Mouse (Mus musculus) kidney, embryonic 14.5 days (tissue): ENCODE results near the gene Lpp. TPM values are rescaled to one million over a fixed set of nuclear protein-coding genes. Genes with fewer than 3 reads are reported as not detected.

Experiments
- ATAC-seq: fragments of 200-750 bp; cut with Nextera tagmentation; 2 replicates; pipeline ENCODE4 v1.8.0; 2017; ENCODE audit warnings: moderate number of reproducible peaks, mild to moderate bottlenecking, moderate TSS enrichment, moderate library complexity; ENCODE audit not compliant: low FRiP score, low TSS enrichment
- H3K27ac ChIP-seq: fragments of 300-500 bp; sonication (generic); 2 replicates; pipeline ENCODE4 v1.5.1; 2014; ENCODE audit warnings: low read depth, mild to moderate bottlenecking, low read length, moderate library complexity, mixed read lengths
- H3K27me3 ChIP-seq: fragments of 300-500 bp; sonication (generic); 2 replicates; pipeline ENCODE4 v1.6.1; 2014; ENCODE audit warnings: mild to moderate bottlenecking, low read length; ENCODE audit not compliant: control insufficient read depth, insufficient read depth
- H3K36me3 ChIP-seq: fragments of 300-500 bp; sonication (generic); 2 replicates; pipeline ENCODE4 v1.6.1; 2014; ENCODE audit warnings: low read length, mixed read lengths; ENCODE audit not compliant: control insufficient read depth, insufficient read depth
- H3K4me1 ChIP-seq: fragments of 300-500 bp; sonication (generic); 2 replicates; pipeline ENCODE4 v1.6.1; 2014; ENCODE audit warnings: low read length, mixed read lengths; ENCODE audit not compliant: control insufficient read depth, insufficient read depth
- H3K4me2 ChIP-seq: fragments of 300-500 bp; sonication (generic); replicated peaks from 2 replicates; pipeline ENCODE4 v1.6.1; 2014; ENCODE audit warnings: low read depth, mild to moderate bottlenecking, low read length
- H3K4me3 ChIP-seq: fragments of 300-500 bp; sonication (generic); 2 replicates; pipeline ENCODE4 v1.5.1; 2014; ENCODE audit warnings: mild to moderate bottlenecking, low read length
- H3K9ac ChIP-seq: fragments of 300-500 bp; sonication (generic); 2 replicates; pipeline ENCODE4 v1.6.1; 2014; ENCODE audit warnings: low read depth, mild to moderate bottlenecking, low read length, moderate library complexity
- H3K9me3 ChIP-seq: fragments of 300-500 bp; sonication (generic); 2 replicates; pipeline ENCODE4 v1.6.1; 2016; ENCODE audit warnings: low read length; ENCODE audit not compliant: control insufficient read depth
- WGBS: fragments of 180-500 bp; shearing (Covaris S2); extraction: QIAGEN DNeasy Blood & Tissue Kit; methylation state at CpG from one replicate; pipeline ENCODE4 v1.1.7; 2014; 5-methylcytosine and 5-hydroxymethylcytosine counted together
- polyA plus RNA-seq: library from polyadenylated mRNA; unstranded; fragments of >200 nt; fragmentation: Nextera tagmentation; extraction: Ambion mirVana; gene quantifications from 2 replicates; pipeline ENCODE4 v1.2.1, GENCODE M21; 2014

Gene Lpp
- polyA plus RNA-seq, 1 experiment from 2014 or later, result 49.2 TPM

- WGBS, result 74% methylated on average over 5 of the region's 5 CpGs
- H3K4me2 ChIP-seq, result no peak overlapping the region
- no peaks in the 10 kb centered on the region for H3K9me3 ChIP-seq
- H3K36me3 ChIP-seq, result peaks cover 7% of the 10 kb centered on the region; the same call in 1 of the 2 replicates
- no peak overlapping the region for H3K4me3 ChIP-seq
- H3K9ac ChIP-seq, result no peak overlapping the region
- H3K4me1 ChIP-seq, result no peaks in the 10 kb centered on the region
- ATAC-seq, result no peak
- H3K27me3 ChIP-seq, result no peaks in the 10 kb centered on the region
- H3K27ac ChIP-seq, result no peak overlapping the region
These were observed 579.8 kb downstream of the Lpp start for GRCm38 (mm10) chr16:24973009-24973631.

GRCm38 (mm10) chr16:24977771-24978170, 584.5 kb downstream of the Lpp start:
- Histone ChIP-seq H3K4me3 (no peak overlapping the region), H3K4me1 (no peaks in the 10 kb centered on the region), H3K9me3 (no peaks in the 10 kb centered on the region), H3K4me2 (no peak overlapping the region), H3K36me3 (peaks cover 8% of the 10 kb centered on the region; the same call in 1 of the 2 replicates), H3K27me3 (no peaks in the 10 kb centered on the region), H3K27ac (no peak overlapping the region), H3K9ac (no peak overlapping the region)
- no peak for ATAC-seq
- WGBS, result 73% methylated on average over 1 of the region's 1 CpGs

- Histone ChIP-seq H3K27me3 (no peaks in the 10 kb centered on the region), H3K9ac (no peak overlapping the region), H3K4me3 (no peak overlapping the region), H3K4me1 (no peaks in the 10 kb centered on the region), H3K4me2 (no peak overlapping the region), H3K27ac (no peak overlapping the region), H3K9me3 (no peaks in the 10 kb centered on the region), H3K36me3 (peaks cover 8% of the 10 kb centered on the region; the same call in 1 of the 2 replicates)
- no peak for ATAC-seq
- 94% methylated on average over 1 of the region's 1 CpGs for WGBS
These were observed 584.9 kb downstream of the Lpp start for GRCm38 (mm10) chr16:24978226-24978625.

- Histone ChIP-seq H3K4me2 (no peak overlapping the region), H3K9me3 (no peaks in the 10 kb centered on the region), H3K4me1 (no peaks in the 10 kb centered on the region), H3K27ac (no peak overlapping the region), H3K27me3 (no peaks in the 10 kb centered on the region), H3K4me3 (no peak overlapping the region), H3K36me3 (peaks cover 8% of the 10 kb centered on the region; the same call in 1 of the 2 replicates), H3K9ac (no peak overlapping the region)
- no peak for ATAC-seq
- WGBS, result 97% methylated on average over 4 of the region's 4 CpGs
These were observed 586.1 kb downstream of the Lpp start for GRCm38 (mm10) chr16:24979391-24979790.

GRCm38 (mm10) chr16:24982828-24983227, 589.5 kb downstream of the Lpp start:
- Histone ChIP-seq H3K9ac (no peak overlapping the region), H3K4me2 (no peak overlapping the region), H3K36me3 (peaks cover 8% of the 10 kb centered on the region; the same call in 1 of the 2 replicates), H3K4me1 (no peaks in the 10 kb centered on the region), H3K27me3 (no peaks in the 10 kb centered on the region), H3K4me3 (no peak overlapping the region), H3K9me3 (no peaks in the 10 kb centered on the region), H3K27ac (no peak overlapping the region)
- ATAC-seq, result no peak
- 80% methylated on average over 4 of the region's 4 CpGs for WGBS

GRCm38 (mm10) chr16:24990331-24990730, 597.0 kb downstream of the Lpp start:
- Histone ChIP-seq H3K9me3 (no peaks in the 10 kb centered on the region), H3K36me3 (no peaks in the 10 kb centered on the region), H3K9ac (no peak overlapping the region), H3K27me3 (no peaks in the 10 kb centered on the region), H3K4me3 (no peak overlapping the region), H3K4me2 (no peak overlapping the region), H3K27ac (no peak overlapping the region), H3K4me1 (no peaks in the 10 kb centered on the region)
- 91% methylated on average over 11 of the region's 11 CpGs for WGBS
- no peak for ATAC-seq

GRCm38 (mm10) chr16:24991059-24991541, 597.8 kb downstream of the Lpp start:
- Histone ChIP-seq H3K4me1 (no peaks in the 10 kb centered on the region), H3K36me3 (no peaks in the 10 kb centered on the region), H3K27ac (no peak overlapping the region), H3K9ac (no peak overlapping the region), H3K9me3 (no peaks in the 10 kb centered on the region), H3K4me2 (no peak overlapping the region), H3K4me3 (no peak overlapping the region), H3K27me3 (no peaks in the 10 kb centered on the region)
- 88% methylated on average over 10 of the region's 10 CpGs for WGBS
- ATAC-seq, result no peak

GRCm38 (mm10) chr16:24991995-24992394, 598.7 kb downstream of the Lpp start:
- Histone ChIP-seq H3K9ac (no peak overlapping the region), H3K4me1 (no peaks in the 10 kb centered on the region), H3K27ac (no peak overlapping the region), H3K4me2 (no peak overlapping the region), H3K36me3 (no peaks in the 10 kb centered on the region), H3K4me3 (no peak overlapping the region), H3K9me3 (no peaks in the 10 kb centered on the region), H3K27me3 (no peaks in the 10 kb centered on the region)
- WGBS, result 65% methylated on average over 3 of the region's 3 CpGs
- no peak for ATAC-seq

- 87% methylated on average over 11 of the region's 11 CpGs for WGBS
- H3K4me2 ChIP-seq, result no peak overlapping the region
- H3K9ac ChIP-seq, result no peak overlapping the region
- no peaks in the 10 kb centered on the region for H3K27me3 ChIP-seq
- ATAC-seq, result no peak
- no peaks in the 10 kb centered on the region for H3K4me1 ChIP-seq
- H3K36me3 ChIP-seq, result no peaks in the 10 kb centered on the region
- H3K9me3 ChIP-seq, result no peaks in the 10 kb centered on the region
- H3K27ac ChIP-seq, result no peak overlapping the region
- H3K4me3 ChIP-seq, result no peak overlapping the region
These were observed 599.2 kb downstream of the Lpp start for GRCm38 (mm10) chr16:24992494-24992893.
